Mouse (Mus musculus): ENCODE measurements around the gene Gm5728.
"Not testable (repeated sequence)": the region's sequence is repeated elsewhere in the genome, so short reads cannot be mapped to it uniquely, and the experiment has no call there.

Gene Gm5728

DNA sequence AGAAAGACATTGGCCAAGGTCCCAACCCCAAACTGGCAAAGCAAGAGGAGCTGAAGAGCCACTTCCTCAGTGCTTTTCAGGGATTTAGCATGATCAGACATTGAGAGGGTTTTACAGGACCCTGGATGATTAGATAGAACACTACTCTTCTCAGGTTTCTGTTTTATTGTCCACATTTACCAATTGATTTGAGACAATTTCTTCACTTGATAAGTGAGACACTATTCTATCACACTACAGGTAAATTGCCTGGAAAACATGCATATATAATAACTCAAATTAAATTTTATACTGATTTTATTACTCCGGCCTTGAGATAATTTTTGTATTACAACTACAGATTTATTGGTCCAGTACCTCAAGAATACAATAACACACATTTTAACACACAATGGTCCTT is at the start of gene Gm5728:
Gene Gm5728, minus strand, starts transcription at position 101 of the 400 bp plus-strand sequence.
- DNase-seq = not testable (repeated sequence)

DNA sequence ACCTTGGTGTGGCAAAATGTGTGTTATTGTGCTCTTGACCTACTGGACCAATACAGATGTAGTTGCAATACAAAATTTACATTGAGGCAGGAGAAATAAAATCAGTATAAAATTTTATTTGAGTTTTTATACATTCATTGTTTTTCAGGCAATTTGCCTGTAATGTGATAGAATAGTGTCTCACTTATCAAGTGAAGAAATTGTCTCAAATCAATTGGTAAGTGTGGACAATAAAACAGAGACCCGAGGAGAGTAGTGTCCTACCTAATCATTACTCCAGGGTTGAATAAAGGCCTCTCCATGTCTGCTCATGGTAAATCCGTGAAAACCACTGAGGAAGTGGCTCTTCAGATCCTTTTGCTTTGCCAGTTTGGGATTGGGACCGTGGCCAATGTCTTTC is 42.4 kb upstream of the Gm5728 start, which contains the start of gene Vmn1r100:
Gene Vmn1r100, plus strand, starts transcription at position 301 of the 400 bp plus-strand sequence.
- DNase-seq = not testable (repeated sequence)

DNA sequence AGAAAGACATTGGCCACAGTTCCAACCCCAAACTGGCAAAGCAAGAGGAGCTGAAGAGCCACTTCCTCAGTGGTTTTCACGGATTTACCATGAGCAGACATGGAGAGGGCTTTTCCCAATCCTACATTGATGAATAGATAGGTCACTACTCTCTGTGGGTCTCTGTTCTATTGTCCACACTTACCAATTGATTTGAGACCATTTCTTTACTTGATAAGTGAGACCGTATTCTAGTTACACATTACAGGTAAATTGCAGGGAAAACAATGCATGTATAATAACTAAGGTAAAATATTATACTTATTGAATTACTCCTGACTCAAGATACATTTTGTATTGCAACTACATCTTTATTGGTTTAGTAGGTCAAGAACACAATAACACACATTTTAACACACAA is 41.2 kb downstream of the Gm5728 start, which contains the start of gene Gm4133:
Gene Gm4133, minus strand, starts transcription at position 101 of the 400 bp plus-strand sequence.
- not testable (repeated sequence) for DNase-seq
